Mouse (Mus musculus): ENCODE results near the gene Fgd4.

- TF ChIP-seq CTCF (IDR thresholded peaks at IDR 0.05; ENCODE audit: insufficient read depth, low read depth, low read length): no peak
- no peak for TF ChIP-seq POLR2A (IDR thresholded peaks at IDR 0.05; ENCODE audit: insufficient read depth, low read depth, low read length)
Observed at GRCm38 (mm10) chr16:16633730-16634129, 33.4 kb upstream of the Fgd4 start.

All from olfactory bulb, adult 2 months (tissue).